In genomic region chr13:92879933-92880332, GRCm38 (mm10) we compare ENCODE assay signal across 16 mouse cellular contexts. TPM values are rescaled to one million over a fixed set of nuclear protein-coding genes. Genes with fewer than 3 reads are reported as not detected.
DNase-seq lines count a peak whose midpoint lies in the region; ATAC-seq and TF ChIP-seq lines count a peak whose summit lies in the region.
"Had no signal": no experiment of that assay in that cellular context is flagged by ENCODE, and none has a peak within 500 bp of the region (broad histone marks: within the 10 kb centered on the region; RNA-seq: fewer than 3 reads in every experiment).

No protein-coding gene starts in this region.

- ATAC-seq in lung, postnatal 0 days: peak; percentile 30; the same call in 1 of the 2 replicates
- ATAC-seq in forebrain, embryonic 13.5 days: peak; percentile 61; the same call in 1 of the 2 replicates
- peak; percentile 39; the same call in 1 of the 2 replicates for ATAC-seq in limb, embryonic 11.5 days (ENCODE audit: insufficient number of reproducible peaks, low FRiP score, low TSS enrichment, low read depth)
- no peak for ATAC-seq in monocyte, adult 5-6 weeks (replicated peaks; ENCODE audit: insufficient number of reproducible peaks, low FRiP score, low TSS enrichment, poor library complexity, severe bottlenecking)
- ATAC-seq: inflammation-experienced regulatory T-cells, adult 6 months; midbrain, embryonic 15.5 days had no signal

- peak; percentile 28 for DNase-seq in gastrocnemius, adult 2 months
- no peak for DNase-seq in gastrocnemius, postnatal 14 days
- peak; percentile 5 for DNase-seq in lung, postnatal 0 days (ENCODE audit: low spot score)
- no peak for DNase-seq in lung, postnatal 25 days (ENCODE audit: low spot score)
- no peak for DNase-seq in limb, embryonic 11.5 days (ENCODE audit: low spot score)
- DNase-seq: adrenal gland, postnatal 10 days; B cell, adult 2 months; heart, adult 11 months; thymus, postnatal 36 days had no signal

- no peak for TF ChIP-seq CTCF in gastrocnemius, adult 2 months (IDR thresholded peaks at IDR 0.05)
- no peak for TF ChIP-seq CTCF in lung, postnatal 0 days (IDR thresholded peaks at IDR 0.05)

- H3K4me1 ChIP-seq in lung, postnatal 0 days (ENCODE audit: insufficient read depth, low read depth, low read length): no peaks in the 10 kb centered on the region
- peaks cover 7% of the 10 kb centered on the region for H3K4me1 ChIP-seq in forebrain, embryonic 13.5 days
- no peaks in the 10 kb centered on the region for H3K4me1 ChIP-seq in limb, embryonic 11.5 days (ENCODE audit: control insufficient read depth, insufficient read depth, low read length)
- H3K4me1 ChIP-seq: embryonic facial prominence, embryonic 12.5 days; kidney, embryonic 15.5 days; midbrain, embryonic 15.5 days had no signal

- no peak overlapping the region for H3K4me3 ChIP-seq in gastrocnemius, adult 2 months
- no peak overlapping the region for H3K4me3 ChIP-seq in lung, postnatal 0 days (ENCODE audit: low read depth, low read length)
- H3K4me3 ChIP-seq in forebrain, embryonic 13.5 days: no peak overlapping the region
- H3K4me3 ChIP-seq in limb, embryonic 11.5 days (ENCODE audit: low read depth, low read length): no peak overlapping the region
- H3K4me3 ChIP-seq: embryonic facial prominence, embryonic 12.5 days; kidney, embryonic 15.5 days; midbrain, embryonic 15.5 days had no signal

- no peak for TF ChIP-seq EP300 in lung, postnatal 0 days (IDR thresholded peaks at IDR 0.05)

- H3K4me2 ChIP-seq in lung, postnatal 0 days (replicated peaks; ENCODE audit: low read depth, low read length): no peak overlapping the region
- H3K4me2 ChIP-seq in forebrain, embryonic 13.5 days: no peak overlapping the region
- no peak overlapping the region for H3K4me2 ChIP-seq in limb, embryonic 11.5 days (ENCODE audit: low read depth, severe bottlenecking)
- H3K4me2 ChIP-seq: embryonic facial prominence, embryonic 12.5 days; kidney, embryonic 15.5 days; midbrain, embryonic 15.5 days had no signal

- no peaks in the 10 kb centered on the region for H3K36me3 ChIP-seq in lung, postnatal 0 days (ENCODE audit: insufficient read depth, low read length)
- H3K36me3 ChIP-seq in forebrain, embryonic 13.5 days (ENCODE audit: poor library complexity, severe bottlenecking): no peaks in the 10 kb centered on the region
- no peaks in the 10 kb centered on the region for H3K36me3 ChIP-seq in limb, embryonic 11.5 days (ENCODE audit: control insufficient read depth, insufficient read depth, low read length)
- H3K36me3 ChIP-seq: embryonic facial prominence, embryonic 12.5 days; kidney, embryonic 15.5 days; midbrain, embryonic 15.5 days had no signal

- H3K9me3 ChIP-seq in lung, postnatal 0 days (ENCODE audit: low read length): no peaks in the 10 kb centered on the region
- no peaks in the 10 kb centered on the region for H3K9me3 ChIP-seq in forebrain, embryonic 13.5 days (replicated peaks)
- no peaks in the 10 kb centered on the region for H3K9me3 ChIP-seq in limb, embryonic 11.5 days (ENCODE audit: control insufficient read depth, low read length)
- H3K9me3 ChIP-seq: embryonic facial prominence, embryonic 12.5 days; kidney, embryonic 15.5 days; midbrain, embryonic 15.5 days had no signal

- intact Hi-C loops in gastrocnemius, adult 2 months (cut with DNase I): loop anchor here (5.0 to 10.0 kb wide), 4 partner anchors 85 to 257 kb away; no protein-coding TSS in a partner anchor
- intact Hi-C loops in gastrocnemius, postnatal 14 days (cut with DNase I; ENCODE audit: low total_unique reads): no loop called here

- no peak overlapping the region for H3K9ac ChIP-seq in lung, postnatal 0 days (replicated peaks; ENCODE audit: low read depth)
- H3K9ac ChIP-seq in forebrain, embryonic 13.5 days: no peak overlapping the region
- H3K9ac ChIP-seq in limb, embryonic 11.5 days (ENCODE audit: low read length): no peak overlapping the region
- H3K9ac ChIP-seq: embryonic facial prominence, embryonic 12.5 days; kidney, embryonic 15.5 days; liver, embryonic 14.5 days; midbrain, embryonic 15.5 days had no signal

- WGBS in lung, postnatal 0 days: 42% methylated on average over 9 of the region's 9 CpGs
- WGBS in forebrain, embryonic 13.5 days: 17% methylated on average over 9 of the region's 9 CpGs
- WGBS in limb, embryonic 11.5 days: 59% methylated on average over 9 of the region's 9 CpGs

- no peaks in the 10 kb centered on the region for H3K27me3 ChIP-seq in lung, postnatal 0 days (replicated peaks; ENCODE audit: insufficient read depth, low read length)
- H3K27me3 ChIP-seq in forebrain, embryonic 13.5 days: no peaks in the 10 kb centered on the region
- no peaks in the 10 kb centered on the region for H3K27me3 ChIP-seq in limb, embryonic 11.5 days (ENCODE audit: control insufficient read depth, insufficient read depth, low read length)
- H3K27me3 ChIP-seq: embryonic facial prominence, embryonic 12.5 days; kidney, embryonic 15.5 days; midbrain, embryonic 15.5 days had no signal

- H3K27ac ChIP-seq in gastrocnemius, adult 2 months: peak overlapping the region; percentile 95
- H3K27ac ChIP-seq in lung, postnatal 0 days (ENCODE audit: low read length): no peak overlapping the region
- H3K27ac ChIP-seq in forebrain, embryonic 13.5 days: no peak overlapping the region
- no peak overlapping the region for H3K27ac ChIP-seq in limb, embryonic 11.5 days (replicated peaks; ENCODE audit: low read depth, low read length)
- H3K27ac ChIP-seq: embryonic facial prominence, embryonic 12.5 days; kidney, embryonic 15.5 days; liver, embryonic 14.5 days; midbrain, embryonic 15.5 days had no signal

RNA-seq across cellular contexts. Expression of gene Mtx3, which starts 35.4 kb away (rescaled TPM):
- 1 to 10 TPM; 4.3 to 4.7 TPM for total RNA-seq in gastrocnemius, adult 2 months (2021)
- 1 to 10 TPM; 4.7 to 6.1 TPM for total RNA-seq in gastrocnemius, postnatal 14 days (2021)
- 1.4 and 1.5 TPM in 2 replicates for polyA plus RNA-seq in lung, postnatal 0 days (2015; fragmentation: Nextera tagmentation; extraction: Ambion mirVana)
- polyA plus RNA-seq in forebrain, embryonic 13.5 days (2015; fragmentation: Nextera tagmentation; extraction: Ambion mirVana): 4.7 and 4.8 TPM in 2 replicates
- 6.4 TPM in 2 replicates for polyA plus RNA-seq in limb, embryonic 11.5 days (2014; fragmentation: Nextera tagmentation; extraction: Ambion mirVana)
- total RNA-seq in monocyte, adult 5-6 weeks (2017): 7.1 to 9.0 TPM (median 7.6 TPM) in 3 replicates

Comparison
In these comparisons a context has a peak if more than half of its experiments do, and no peak if none do; other contexts are left out.
1. DNase-seq: peak in gastrocnemius, adult 2 months (single experiment) and lung, postnatal 0 days (single experiment); none in gastrocnemius, postnatal 14 days (single experiment), lung, postnatal 25 days (single experiment) and limb, embryonic 11.5 days (single experiment).